ENCODE assay signal across 8 mouse cellular contexts in genomic region chrX:38250352-38250950, GRCm38 (mm10). TPM values are rescaled to one million over a fixed set of nuclear protein-coding genes. Genes with fewer than 3 reads are reported as not detected.
DNase-seq lines count a peak whose midpoint lies in the region; ATAC-seq lines count a peak whose summit lies in the region.

No protein-coding gene starts in this region.

- peak overlapping the region; percentile 41 for H3K4me3 ChIP-seq in embryonic facial prominence, embryonic 13.5 days
- peak overlapping the region; percentile 45 for H3K4me3 ChIP-seq in hindbrain, embryonic 16.5 days (ENCODE audit: low read length)
- H3K4me3 ChIP-seq in liver, embryonic 16.5 days (ENCODE audit: low read depth, low read length), result no peak overlapping the region; the same call in 1 of the 2 replicates

- H3K9me3 ChIP-seq in embryonic facial prominence, embryonic 13.5 days, result no peaks in the 10 kb centered on the region
- no peaks in the 10 kb centered on the region for H3K9me3 ChIP-seq in hindbrain, embryonic 16.5 days (ENCODE audit: control insufficient read depth, low read length)
- H3K9me3 ChIP-seq in liver, embryonic 16.5 days (replicated peaks; ENCODE audit: control insufficient read depth, low read length), result no peaks in the 10 kb centered on the region

- peak; percentile 14 for DNase-seq in gastrocnemius, postnatal 14 days
- DNase-seq in gastrocnemius, adult 8-10 months (ENCODE audit: low spot score in 2 of 2), result no peak
- peak; percentile 30 for DNase-seq in Muller cell, postnatal 12 days (ENCODE audit: inconsistent ontology term)
- DNase-seq in spleen, postnatal 4 days (ENCODE audit: low spot score in 2 of 2), result no peak

- H3K36me3 ChIP-seq in embryonic facial prominence, embryonic 13.5 days, result no peaks in the 10 kb centered on the region
- no peaks in the 10 kb centered on the region for H3K36me3 ChIP-seq in hindbrain, embryonic 16.5 days (ENCODE audit: control insufficient read depth, insufficient read depth, low read length)
- H3K36me3 ChIP-seq in liver, embryonic 16.5 days (ENCODE audit: control insufficient read depth, insufficient read depth), result no peaks in the 10 kb centered on the region

- intact Hi-C loops in gastrocnemius, postnatal 14 days (cut with DNase I; ENCODE audit: low total_unique reads), result no loop called here

- peak overlapping the region; percentile 74 for H3K4me2 ChIP-seq in embryonic facial prominence, embryonic 13.5 days
- peak overlapping the region; percentile 75 for H3K4me2 ChIP-seq in hindbrain, embryonic 16.5 days (ENCODE audit: low read length)
- H3K4me2 ChIP-seq in liver, embryonic 16.5 days (ENCODE audit: low read depth, low read length), result peak overlapping the region; percentile 39

- no peak overlapping the region for H3K9ac ChIP-seq in embryonic facial prominence, embryonic 13.5 days
- no peak overlapping the region for H3K9ac ChIP-seq in hindbrain, embryonic 16.5 days (ENCODE audit: low read depth, low read length)
- no peak overlapping the region for H3K9ac ChIP-seq in liver, embryonic 16.5 days (ENCODE audit: low read depth, low read length)

- peaks cover 8% of the 10 kb centered on the region for H3K27me3 ChIP-seq in embryonic facial prominence, embryonic 13.5 days
- no peaks in the 10 kb centered on the region for H3K27me3 ChIP-seq in hindbrain, embryonic 16.5 days (replicated peaks; ENCODE audit: control insufficient read depth, insufficient read depth, low read length)
- no peaks in the 10 kb centered on the region; the same call in none of the 2 replicates for H3K27me3 ChIP-seq in liver, embryonic 16.5 days (ENCODE audit: control insufficient read depth, insufficient read depth, low read depth, low read length)

- no peak for ATAC-seq in embryonic facial prominence, embryonic 13.5 days (ENCODE audit: insufficient number of reproducible peaks, insufficient read depth, low FRiP score, low TSS enrichment, low read depth)
- peak; percentile 53 for ATAC-seq in hindbrain, embryonic 16.5 days
- no peak for ATAC-seq in liver, embryonic 16.5 days (ENCODE audit: low read depth)
- peak; percentile 63; the same call in 1 of the 2 replicates for ATAC-seq in neutrophil, adult 5-6 weeks (ENCODE audit: extremely low read depth, insufficient number of reproducible peaks, low FRiP score, poor library complexity, severe bottlenecking)

- WGBS in embryonic facial prominence, embryonic 13.5 days, result 20% methylated on average over 18 of the region's 18 CpGs
- 15% methylated on average over 17 of the region's 18 CpGs for WGBS in hindbrain, embryonic 16.5 days
- 14% methylated on average over 18 of the region's 18 CpGs for WGBS in liver, embryonic 16.5 days (ENCODE audit: insufficient replicate concordance)

- no peak overlapping the region for H3K27ac ChIP-seq in embryonic facial prominence, embryonic 13.5 days
- no peak overlapping the region for H3K27ac ChIP-seq in hindbrain, embryonic 16.5 days (ENCODE audit: low read depth, low read length)
- no peak overlapping the region for H3K27ac ChIP-seq in liver, embryonic 16.5 days (ENCODE audit: low read length)

- H3K4me1 ChIP-seq in embryonic facial prominence, embryonic 13.5 days, result no peaks in the 10 kb centered on the region
- H3K4me1 ChIP-seq in hindbrain, embryonic 16.5 days (ENCODE audit: control insufficient read depth, insufficient read depth, low read depth, low read length), result no peaks in the 10 kb centered on the region; the same call in 1 of the 2 replicates
- H3K4me1 ChIP-seq in liver, embryonic 16.5 days (ENCODE audit: control insufficient read depth, low read depth, low read length), result no peaks in the 10 kb centered on the region

RNA-seq across cellular contexts. Expression of gene Tmem255a, which starts 1.8 kb away (rescaled TPM):
- total RNA-seq in gastrocnemius, postnatal 14 days (2021), result 1 to 10 TPM; 2.8 to 4.4 TPM
- under 1 TPM; 0.34 to 0.48 (median 0.42) TPM for total RNA-seq in gastrocnemius, adult 8-10 months (2022)
- polyA plus RNA-seq in embryonic facial prominence, embryonic 13.5 days (2015; fragmentation: Nextera tagmentation; extraction: Ambion mirVana), result 33.0 and 34.2 TPM in 2 replicates
- 39.9 and 43.4 TPM in 2 replicates for polyA plus RNA-seq in hindbrain, embryonic 16.5 days (2015; fragmentation: Nextera tagmentation; extraction: Ambion mirVana)
- polyA plus RNA-seq in liver, embryonic 16.5 days (2015; fragmentation: Nextera tagmentation; extraction: Ambion mirVana), result 2.0 and 2.3 TPM in 2 replicates
- 0.35 TPM in 1 of 2 replicates, not detected in the other for total RNA-seq in neutrophil, adult 5-6 weeks (2017)

Comparison
In these comparisons a context has a peak if more than half of its experiments do, and no peak if none do; other contexts are left out.
1. DNase-seq: peak in gastrocnemius, postnatal 14 days (single experiment) and Muller cell, postnatal 12 days (single experiment); none in gastrocnemius, adult 8-10 months (0 of 2) and spleen, postnatal 4 days (0 of 2).
2. ATAC-seq: peak in hindbrain, embryonic 16.5 days (single experiment) and neutrophil, adult 5-6 weeks (single experiment); none in embryonic facial prominence, embryonic 13.5 days (single experiment) and liver, embryonic 16.5 days (single experiment).
3. Peak in every context shown above with its lines, with median percentiles within 50 percentile points of each other: H3K4me2 ChIP-seq.